Mouse (Mus musculus) cerebellum, adult 9-11 months (tissue): Measurements from ENCODE around the gene Etv5.
A peak's percentile ranks its signal among the peaks of the same experiment; 100 is the strongest.

Experiments used
- DNase-seq: peaks from one replicate; pipeline ENCODE4 v3.0.0; 2022

Gene Etv5

DNA sequence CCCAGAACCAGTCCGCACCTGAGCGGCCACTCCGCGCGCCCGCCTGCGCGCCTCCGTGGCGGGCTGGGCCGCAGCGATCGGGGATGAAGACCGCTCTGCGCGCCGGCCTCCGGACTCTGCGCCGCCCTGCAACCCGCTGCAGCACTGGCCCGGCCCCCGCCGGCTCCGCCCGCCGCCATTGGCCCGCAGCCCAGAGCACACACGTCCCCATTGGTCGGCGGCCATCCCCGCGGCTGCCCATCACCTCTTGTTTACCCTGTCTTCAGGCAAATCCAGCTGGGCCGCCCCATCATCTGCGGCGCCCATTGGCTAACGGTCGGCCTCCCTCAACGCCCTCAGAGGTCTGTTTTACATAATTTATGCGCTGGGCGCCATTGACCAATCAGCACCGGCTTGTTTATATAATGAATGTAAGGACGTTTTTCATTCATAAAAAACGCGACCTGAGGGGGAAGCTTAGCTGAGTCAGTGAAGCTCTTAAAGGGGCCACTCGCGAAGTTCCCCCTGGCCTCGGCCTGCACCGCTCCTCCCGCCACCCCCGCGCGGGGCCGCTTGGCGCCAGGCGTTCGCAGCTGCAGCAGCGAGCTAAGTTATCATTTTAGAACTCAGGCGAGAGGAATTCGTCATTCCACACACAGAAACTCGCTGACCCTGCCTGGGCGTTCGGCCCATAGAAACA lies at the start of gene Etv5:
Gene Etv5 (minus strand): TSS at position 221 of the 679 bp plus-strand sequence.
- peak; percentile 100 for DNase-seq

DNA sequence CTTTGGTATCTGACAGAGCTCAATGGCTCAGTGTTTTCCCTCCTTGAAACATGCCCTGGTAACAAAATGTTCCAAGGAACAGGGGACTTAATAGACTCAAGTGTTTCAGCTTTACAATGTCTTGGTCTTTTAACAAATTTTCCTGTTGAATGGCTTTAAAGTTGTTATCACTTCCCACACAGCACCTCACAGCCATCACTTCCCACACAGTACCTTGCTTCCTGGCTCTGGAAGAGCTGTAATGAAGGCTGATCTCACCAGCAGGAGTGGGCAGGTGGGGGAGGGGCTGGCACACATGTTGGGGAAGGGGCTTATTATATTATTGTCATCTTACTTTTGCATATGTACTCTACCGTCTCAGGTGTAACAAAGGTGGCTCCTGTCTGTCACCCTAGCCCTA lies 44.4 kb upstream of the Etv5 start:
- no peak for DNase-seq

DNA sequence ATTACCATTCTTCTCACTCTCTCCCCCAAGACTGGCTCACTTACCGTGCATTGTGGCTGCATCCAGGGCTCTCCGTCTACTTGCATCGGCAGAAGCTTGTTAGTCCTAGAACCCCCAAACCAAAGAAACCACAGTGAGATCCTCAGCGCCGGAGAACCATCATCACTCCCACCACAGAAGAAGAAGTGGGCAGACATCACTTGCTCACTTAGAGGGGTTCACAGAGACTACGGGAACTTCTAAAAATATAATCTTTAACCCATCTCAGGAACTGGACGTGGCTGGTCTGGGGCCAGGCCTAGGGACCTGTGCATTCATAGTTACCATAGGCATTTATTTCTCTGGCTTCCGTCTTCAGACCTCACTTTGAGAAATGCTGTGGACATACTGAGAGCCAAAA lies 39.8 kb upstream of the Etv5 start:
- DNase-seq, result no peak

DNA sequence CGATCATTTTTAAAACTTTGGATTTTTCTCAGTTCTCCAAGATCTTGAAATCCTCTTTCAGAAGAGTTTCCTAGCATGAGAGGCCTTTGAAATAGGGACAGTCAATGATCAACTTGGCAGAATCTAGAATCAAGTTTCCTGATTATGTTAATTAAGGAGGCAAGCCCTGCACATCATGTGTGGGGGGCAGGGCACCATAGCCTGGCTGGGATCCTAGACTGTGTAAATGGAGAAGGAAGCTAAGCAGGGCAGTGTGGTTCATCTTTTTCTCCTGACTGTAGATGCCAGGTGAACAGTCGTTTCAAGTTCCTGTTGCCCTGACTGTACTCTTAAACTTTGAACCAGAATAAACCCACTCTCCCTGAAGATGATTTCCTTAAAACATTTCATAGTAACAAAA lies 32.2 kb upstream of the Etv5 start:
- DNase-seq, result no peak

DNA sequence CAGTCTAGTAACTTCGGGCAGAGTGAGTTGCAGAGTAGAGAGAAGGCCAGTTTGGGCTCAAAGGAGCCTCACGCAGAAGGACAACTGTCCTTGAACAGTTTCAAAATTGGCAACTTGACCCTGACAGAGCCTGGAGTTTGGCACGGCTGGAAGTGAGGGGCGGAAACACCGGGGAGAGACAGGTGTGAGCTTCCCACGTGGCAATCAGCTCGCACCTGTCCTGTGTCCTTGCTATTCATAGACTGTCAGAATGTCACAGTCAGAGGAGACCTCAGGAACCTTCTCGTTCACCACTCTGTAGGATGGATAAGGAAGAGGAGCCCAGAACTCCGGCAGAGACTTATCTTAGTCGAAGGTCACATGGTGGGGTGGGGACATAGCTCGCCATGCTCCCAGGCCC lies 29.9 kb upstream of the Etv5 start:
- DNase-seq, result no peak

DNA sequence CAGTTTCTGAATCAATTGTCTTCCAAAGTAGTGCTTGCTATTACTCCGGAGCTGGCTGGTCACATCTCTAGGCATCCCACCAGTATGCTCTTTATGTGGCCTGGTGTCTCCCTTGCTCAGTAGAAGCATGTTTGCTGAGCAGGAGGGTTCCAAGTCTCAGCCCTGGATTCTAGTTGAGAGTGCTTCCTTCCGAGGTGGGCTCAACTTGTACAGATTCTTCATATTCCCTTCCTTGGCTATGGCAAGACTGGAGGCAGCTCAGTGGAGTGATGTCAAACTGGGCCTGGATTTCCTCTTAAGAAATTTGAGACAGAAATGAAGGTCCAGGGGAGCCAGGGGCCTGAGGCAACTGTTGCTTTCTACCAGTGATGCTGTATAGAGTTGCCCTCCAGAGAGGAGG lies 27.6 kb upstream of the Etv5 start:
- no peak for DNase-seq

DNA sequence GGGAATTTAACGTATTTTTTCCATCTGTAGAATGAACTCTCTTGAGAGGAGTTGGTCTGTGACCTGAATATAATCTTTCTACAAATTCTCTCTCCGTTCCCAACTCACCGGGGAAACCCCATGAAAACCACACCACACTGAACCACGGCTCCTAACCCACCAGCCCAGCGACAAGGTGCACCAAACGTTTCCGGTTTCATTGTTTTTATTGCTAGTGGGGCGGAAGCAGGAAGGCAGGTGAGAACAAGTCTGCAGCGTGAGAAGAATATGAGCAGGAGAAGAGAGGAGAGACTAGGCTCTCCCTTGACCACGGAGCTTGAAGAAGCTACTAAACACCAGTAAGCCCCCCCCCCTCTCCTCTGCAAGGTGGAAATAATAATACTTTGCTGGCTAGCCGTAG lies 26.9 kb upstream of the Etv5 start:
- DNase-seq, result no peak

DNA sequence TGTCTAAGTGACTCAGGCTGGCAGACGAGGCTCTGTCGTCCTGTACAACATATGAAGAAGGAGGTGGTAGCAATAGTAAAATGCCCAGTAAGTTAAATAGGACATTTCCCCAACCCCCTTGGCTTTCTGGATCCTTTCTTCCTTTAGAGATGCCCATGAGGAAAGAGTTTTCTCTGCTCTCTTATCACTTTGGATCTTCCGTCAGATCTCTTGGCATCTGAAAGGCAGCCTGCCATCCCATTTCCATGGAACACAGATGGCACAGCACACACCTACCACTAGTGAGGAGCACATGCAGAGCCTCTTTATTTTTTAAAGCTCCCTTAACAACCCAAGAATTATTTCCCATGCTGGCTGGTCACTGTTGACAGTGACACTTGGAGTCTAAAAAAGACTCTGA lies 22.7 kb upstream of the Etv5 start:
- no peak for DNase-seq

DNA sequence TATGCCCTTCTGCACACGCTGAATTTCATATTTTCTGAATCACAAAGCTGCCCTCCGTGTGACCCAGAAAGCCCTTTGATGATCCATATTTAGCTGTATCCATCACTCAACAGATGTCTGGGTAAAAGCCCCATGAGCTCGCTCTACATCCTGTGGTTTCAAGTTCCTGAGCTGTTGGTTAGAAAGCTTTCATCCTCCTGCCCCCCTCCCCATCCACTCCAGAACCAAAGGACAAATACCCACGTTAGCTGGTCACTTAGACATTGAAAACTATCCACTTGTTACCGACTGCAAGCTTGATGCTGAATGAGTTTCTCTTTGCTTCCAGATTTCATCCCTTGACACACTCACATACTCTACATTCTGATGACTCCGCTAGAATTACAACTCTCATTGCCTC lies 22.2 kb upstream of the Etv5 start:
- no peak for DNase-seq

DNA sequence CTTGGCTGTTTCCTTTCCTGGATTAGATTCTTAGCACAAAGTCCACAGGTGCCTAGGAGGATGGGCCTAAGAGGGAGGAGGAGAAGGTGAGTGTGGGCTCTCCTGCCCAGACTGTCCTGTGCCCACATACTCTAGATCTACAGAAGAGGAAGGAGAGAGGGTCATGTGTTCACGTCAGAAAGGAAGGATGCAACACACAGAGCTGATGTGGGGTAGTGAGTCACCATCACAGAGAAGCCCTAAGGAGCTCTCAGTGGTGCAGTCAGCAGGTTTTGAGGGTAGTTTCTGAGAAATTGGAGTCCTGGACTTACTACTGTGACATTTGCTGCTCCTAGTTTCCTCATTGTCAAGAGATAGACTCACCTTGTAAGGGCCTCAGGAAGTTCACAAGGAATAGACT lies 21.4 kb upstream of the Etv5 start:
- DNase-seq, result no peak

DNA sequence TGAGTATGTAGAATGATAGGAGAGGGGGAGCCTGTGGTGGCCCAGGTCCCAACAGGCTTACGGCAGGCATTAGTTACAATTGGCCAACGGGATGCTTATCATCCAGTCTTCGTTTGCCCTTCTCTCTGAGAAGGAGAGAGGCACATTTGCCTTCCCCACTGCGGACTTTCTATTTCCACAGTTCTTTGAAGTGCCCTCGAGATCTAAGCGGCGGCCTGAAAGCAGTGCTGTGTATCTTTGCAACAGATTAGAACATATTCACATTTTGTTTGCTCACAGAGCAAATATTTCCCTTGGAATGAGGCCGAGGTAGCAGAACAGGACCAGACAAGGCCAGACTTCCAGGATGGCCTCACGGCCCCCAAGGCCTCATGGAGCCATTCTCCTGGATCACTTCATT lies 12.6 kb upstream of the Etv5 start:
- DNase-seq, result no peak

DNA sequence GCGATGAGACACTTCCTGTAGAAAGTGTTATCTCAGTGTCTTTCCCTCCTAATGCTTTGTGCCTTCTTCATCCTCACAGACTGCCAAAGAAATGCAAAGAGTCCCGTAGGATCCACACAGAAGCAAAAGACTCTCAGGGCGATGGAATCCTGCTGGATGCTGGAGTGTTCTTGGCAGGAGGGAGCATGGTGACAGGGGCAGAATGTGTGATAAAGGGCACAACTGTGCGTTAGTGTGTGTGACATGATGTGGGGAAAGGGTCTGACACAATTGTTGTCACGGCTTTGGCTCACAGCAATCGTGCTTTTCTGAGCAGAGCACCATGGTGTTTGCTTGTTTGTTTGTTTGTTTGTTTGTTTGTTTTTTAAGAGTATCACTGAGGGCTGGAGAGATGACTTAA lies 8.6 kb upstream of the Etv5 start:
- DNase-seq, result no peak

DNA sequence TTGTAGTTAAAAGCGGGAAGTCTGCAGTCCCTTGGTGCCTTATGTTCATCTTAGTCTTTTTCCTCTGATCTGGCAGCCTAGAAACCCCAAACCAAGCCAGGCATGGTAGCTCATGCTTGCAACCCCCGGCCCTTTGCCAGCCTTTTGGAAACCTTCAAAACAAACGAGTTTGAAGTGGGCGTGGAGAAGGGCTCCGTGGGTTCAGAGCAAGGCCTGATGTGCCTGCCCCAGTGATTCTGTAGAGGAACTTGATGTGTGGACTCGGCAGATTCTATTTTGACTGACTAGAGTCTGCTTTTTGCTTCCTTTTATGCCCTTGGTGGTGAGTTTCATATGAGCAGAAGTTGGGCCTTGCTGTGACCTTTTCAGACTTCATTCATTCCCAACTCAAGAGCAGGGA lies 5.3 kb upstream of the Etv5 start:
- no peak for DNase-seq

DNA sequence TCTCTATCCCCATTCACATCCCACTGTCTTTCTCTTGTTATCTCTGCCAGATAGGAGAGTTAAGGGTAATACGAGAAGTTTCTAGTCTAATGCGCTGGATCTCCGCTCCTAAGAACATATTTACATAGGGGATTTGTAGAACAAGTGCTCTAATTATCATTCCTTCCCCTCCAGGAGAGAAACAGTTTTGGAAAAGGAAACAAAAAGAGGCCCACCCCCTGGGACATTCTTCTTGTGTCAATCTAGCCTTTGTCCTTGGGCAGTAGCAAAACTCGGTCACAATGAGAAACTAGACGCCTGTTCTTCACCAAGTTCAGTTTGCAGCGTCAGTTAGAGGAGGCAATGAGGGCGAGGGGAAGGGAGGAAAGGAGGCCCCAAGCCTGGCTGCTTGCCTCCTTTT lies 2.7 kb upstream of the Etv5 start:
- no peak for DNase-seq

DNA sequence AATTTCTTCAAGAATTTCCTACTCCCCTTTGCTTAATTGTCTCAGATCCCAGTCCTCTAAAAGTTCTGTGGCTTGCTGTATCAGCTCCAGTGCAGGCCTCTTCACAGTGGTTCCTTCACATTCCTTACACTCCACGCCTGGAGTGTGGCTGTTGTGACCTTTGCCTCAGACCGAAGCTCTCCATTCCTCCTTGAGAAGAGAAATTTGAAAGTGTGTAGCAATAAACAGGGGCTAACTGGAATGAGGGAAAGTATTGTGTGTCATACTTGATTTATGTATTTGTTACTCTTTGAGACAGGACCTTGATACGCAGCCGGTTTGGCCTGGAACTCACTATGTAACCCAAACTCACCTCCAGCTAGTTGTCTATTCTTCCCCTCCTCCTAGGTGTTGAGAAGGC lies 1.8 kb upstream of the Etv5 start:
- no peak for DNase-seq

DNA sequence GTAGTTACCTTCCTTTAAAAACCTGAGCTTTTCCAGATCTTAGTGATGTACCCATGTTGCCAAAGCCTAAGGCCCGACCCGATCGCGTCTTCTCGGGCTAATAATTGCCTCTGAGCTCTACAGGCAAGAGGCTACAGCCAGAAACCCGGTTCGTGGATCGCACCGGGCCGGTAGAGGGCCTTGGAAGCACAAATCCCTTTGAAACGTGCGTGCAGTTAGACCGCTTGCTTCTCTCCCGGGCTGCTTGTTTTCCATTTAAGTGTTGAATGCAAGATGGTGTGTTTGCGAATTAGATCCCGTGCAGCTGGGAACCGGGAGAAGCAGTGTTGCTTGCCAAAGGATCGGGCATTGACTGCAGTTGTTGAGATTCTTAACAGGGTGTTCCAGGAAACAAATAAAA lies 750 bp upstream of the Etv5 start:
- peak; percentile 64 for DNase-seq

DNA sequence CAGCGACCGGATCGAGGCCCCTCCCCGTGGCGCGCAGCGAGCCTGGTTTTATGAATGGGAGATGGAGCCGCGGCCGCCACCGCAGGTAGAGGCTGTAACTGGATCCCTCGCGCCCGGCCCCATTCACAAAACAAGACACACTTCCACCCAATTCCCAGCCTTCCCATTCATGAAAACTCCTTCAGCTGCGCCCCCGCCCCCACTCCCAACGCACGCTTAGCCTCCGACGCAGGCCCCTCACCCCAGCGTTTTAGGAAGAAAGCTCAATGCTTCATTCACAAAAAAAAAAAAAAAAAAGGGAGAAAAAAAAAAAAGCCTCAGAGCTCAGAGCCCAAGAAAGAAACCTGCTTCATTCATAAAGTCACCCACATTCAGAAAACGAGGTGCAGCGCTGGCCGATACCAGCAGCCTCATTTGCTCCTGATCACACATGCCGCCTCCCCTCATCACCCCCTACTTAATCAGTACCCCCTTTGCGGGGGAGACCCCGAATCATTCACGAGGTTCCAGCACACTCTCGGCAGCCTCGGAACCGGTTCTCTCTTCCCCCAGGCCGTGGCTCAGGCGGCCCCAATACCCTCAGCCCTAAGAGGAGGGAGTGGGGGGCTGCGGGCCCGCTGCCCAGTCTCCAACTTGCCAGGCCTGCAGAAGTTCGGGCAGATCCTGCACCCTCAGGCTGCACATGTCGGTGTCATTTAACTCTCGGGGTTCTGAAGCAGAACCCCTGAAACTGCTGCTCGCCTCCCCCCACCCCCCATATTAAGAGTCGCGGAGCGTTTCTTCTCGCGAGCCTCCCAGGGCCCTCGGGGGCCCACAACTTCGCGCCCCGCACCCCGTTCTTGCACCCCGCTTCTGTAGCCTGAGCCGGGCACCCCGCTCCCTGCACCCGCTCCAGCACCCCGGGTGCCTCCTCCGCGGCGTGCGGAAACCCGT lies 812 bp downstream of the Etv5 start:
- peak; percentile 83 for DNase-seq

DNA sequence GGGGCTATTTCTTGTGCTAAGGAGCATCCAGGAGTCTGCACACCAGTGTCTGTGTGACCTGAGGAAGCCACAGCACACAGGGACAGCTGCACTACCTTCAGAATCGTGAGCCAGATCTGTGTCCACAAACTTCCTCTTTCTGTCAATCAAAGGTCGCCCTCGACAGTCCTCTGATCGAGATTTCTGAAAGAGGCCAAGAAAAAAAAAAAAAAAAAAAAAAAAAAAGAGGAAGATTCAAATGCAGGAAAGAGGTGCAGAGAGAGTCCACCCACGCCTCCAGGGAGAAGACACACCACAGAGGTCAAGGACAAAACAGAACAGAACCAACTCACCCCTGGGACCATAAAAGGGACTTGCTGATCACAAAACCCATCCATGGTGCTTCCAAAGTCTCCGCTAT lies 3.4 kb downstream of the Etv5 start:
- DNase-seq, result no peak

DNA sequence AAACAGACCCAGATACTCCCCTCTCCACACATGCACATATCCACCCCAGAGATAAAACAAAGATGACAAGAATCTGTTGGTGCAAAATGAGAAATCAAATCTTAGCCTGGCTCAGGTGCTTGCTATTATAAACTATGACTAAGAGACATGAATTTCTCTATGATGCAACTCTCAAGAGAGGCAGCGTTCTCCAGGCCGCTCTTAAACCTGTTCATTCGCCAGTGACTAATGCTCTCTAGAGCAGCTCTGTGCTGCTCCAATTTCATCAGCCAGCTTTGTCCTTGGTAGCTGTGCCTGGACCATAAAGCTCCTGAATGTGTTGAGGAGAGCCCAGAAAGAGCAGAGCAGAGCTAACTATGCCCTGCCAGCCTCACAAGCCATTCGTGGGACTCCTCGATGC lies 5.0 kb downstream of the Etv5 start:
- DNase-seq, result no peak

DNA sequence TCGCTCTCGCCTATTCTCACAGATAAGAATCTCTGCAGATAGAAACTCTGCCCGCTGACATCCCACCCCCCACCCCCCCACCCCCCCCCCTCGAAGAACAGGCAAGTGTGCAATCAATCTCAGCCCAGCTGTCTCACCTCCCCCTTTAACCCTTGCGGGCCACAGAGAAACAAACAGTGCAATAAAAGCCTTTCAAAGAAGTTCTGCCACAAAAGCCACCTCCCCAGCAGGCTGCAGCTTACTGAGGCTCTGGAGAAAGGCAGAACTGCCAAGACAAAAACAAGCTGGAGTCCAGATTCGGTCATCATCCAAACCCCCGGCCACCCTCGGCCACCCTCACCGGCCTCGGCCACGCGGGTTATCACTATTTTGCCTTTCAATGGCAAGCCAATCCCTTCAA lies 5.6 kb downstream of the Etv5 start:
- no peak for DNase-seq

DNA sequence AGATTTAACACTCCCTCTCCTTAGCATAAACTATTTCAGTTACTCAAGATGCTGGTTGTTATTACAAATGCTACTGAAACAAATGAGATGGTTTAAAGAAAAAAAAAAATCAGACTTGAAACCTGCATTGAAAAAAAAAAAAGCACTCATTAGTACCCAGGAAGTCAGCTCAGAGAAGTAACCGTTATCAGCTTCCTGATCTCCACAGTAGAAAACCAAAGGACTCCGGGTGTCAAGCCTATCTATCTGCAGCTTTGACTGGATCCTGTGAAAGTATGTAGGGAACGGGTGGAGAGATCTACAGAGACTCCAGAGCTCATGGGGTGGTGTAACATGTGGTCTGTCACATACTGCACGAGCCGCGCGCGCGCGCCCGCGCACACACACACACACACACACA lies 7.7 kb downstream of the Etv5 start:
- DNase-seq, result no peak

DNA sequence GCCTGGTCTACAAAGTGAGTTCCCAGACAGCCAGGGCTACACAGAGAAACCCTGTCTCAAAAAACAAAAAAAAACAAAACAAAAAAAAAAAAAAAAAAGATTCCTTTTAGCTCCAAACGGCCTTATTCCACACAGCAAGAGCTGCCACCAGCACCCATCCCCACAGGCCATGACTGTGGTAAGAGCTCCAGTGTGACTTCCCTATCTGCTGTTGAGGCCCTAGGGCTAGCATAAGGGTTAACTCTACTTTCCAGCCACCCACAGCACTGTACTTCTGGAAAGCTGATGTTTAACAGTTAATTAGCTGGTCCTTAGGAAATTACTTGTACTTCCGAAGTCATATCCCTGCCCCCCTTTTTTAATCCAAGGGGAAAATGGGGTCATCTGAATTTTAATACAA lies 8.2 kb downstream of the Etv5 start:
- no peak for DNase-seq

DNA sequence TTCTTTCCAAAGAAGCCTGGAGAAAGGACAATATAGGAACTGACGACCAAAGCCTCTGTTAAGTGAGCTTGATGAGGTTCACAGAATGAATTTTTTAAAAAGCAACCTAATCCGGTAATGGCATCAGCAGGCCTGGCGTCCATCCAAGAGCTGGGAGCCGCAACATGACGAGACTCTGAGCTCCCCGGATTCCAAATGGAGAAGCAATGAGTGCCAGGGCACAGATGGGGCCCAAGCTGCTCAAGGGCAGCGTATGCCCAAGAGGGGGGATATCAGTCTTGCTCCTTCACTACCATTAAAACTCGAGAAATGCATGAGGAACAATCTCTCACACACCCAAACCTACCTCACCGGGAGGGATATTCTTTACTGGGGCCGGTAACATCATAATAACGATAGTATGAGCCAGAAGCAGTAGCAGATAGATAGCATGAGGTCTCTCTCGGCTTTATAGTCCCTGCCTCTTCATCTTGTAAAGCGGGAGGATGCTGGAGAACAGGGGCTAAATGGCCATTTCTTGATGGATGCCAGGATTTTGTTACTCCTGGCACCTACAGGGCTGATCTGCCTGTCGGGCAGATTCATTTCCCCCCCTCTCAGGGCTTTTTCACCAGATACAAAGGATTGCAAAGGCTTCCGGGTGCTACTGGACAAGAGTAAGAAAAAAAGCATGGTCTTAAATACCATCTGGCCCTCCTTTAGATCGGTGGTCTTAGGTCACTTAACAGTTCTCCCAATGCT lies 9.1 kb downstream of the Etv5 start:
- DNase-seq, result peak; percentile 85

DNA sequence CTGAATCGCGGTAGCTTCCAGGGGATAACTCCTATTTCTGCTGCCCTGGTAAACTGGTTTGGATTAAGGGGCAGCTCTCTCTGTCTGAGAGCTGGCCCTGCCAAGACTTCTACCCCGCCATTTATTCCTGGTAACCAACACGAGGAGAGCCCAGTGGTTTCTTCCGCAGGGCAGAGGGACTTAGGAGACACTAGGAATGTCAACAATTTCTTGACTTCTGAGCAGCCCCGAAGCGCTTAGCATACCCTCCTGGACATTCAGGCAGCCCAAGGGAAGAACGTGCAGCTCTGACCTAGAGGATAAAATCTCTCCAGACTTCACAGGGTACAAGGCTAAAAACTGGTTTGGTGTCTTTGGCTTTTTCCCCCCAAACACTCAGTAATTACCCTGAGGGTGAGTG lies 10.1 kb downstream of the Etv5 start:
- no peak for DNase-seq
